Mouse (Mus musculus): ENCODE results near the gene Rasgef1c. TPM values are rescaled to one million over a fixed set of nuclear protein-coding genes. Genes with fewer than 3 reads are reported as not detected.

The Rasgef1c gene
- polyA plus RNA-seq, 1 experiment: not detected

GRCm38 (mm10) chr11:49900043-49900442 lies 1.6 kb upstream of the Rasgef1c start:
- no peak for TF ChIP-seq GATA1 (IDR thresholded peaks at IDR 0.05; ENCODE audit: low read length)

DNA sequence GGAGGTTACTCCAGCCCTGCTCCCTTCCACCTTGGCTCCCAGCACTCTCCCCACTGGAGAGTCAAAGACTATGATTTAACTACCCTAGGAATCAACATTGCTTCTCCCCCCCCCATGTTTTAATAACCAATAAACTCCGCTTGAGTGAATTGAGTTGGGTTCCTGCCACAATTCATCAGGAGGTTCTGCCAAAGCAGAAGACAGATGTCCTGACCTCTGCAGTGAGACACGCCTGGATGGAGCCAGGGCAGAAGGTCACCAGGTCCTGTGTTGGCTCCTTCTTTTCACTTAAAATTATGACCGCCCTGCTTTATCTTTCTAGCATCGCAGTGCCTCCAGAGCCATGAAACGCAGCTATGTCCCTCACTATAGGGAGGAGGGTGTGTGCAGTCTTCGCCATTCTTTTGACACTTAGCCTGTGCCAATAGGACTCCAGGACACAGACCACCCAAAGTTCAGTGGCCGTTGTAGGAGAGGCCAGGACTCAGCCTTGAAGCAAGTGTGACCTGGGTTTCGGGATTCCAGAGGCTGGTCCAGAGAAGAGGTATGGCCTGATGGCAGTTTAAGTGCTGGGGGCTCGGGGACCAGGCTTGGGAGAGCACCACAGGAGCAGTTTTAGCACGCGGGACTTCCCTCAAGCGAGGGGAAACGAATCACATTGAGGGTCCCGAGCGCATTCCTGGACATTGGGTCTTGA lies 525 bp upstream of the Rasgef1c start:
- TF ChIP-seq GATA1 (IDR thresholded peaks at IDR 0.05; ENCODE audit: low read length): no peak

DNA sequence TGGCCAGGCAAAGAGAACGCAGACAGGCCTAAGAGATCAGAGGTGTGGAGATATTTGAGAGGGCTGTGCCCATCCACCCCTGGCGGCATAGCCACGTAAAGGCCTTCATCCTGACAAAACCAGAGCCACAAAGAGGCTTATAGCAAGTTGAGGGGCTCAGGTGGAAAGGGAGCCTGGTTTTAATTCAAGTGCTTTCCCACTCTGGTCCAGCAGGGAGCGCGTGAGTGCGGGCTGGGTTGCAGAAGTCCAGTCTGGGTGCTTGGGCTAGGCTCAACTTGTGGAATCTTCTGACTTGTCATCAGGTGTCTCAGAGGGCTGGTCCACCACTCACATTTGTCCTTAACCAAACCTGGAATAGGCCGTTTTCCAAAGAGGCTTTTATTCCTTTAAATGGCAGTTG lies 1.7 kb downstream of the Rasgef1c start:
- TF ChIP-seq GATA1 (IDR thresholded peaks at IDR 0.05; ENCODE audit: low read length): no peak

- TF ChIP-seq GATA1 (IDR thresholded peaks at IDR 0.05; ENCODE audit: low read length): no peak
Measured at GRCm38 (mm10) chr11:49918521-49919180, 17.0 kb downstream of the Rasgef1c start.

GRCm38 (mm10) chr11:49919304-49919703 lies 17.7 kb downstream of the Rasgef1c start:
- no peak for TF ChIP-seq GATA1 (IDR thresholded peaks at IDR 0.05; ENCODE audit: low read length)

DNA sequence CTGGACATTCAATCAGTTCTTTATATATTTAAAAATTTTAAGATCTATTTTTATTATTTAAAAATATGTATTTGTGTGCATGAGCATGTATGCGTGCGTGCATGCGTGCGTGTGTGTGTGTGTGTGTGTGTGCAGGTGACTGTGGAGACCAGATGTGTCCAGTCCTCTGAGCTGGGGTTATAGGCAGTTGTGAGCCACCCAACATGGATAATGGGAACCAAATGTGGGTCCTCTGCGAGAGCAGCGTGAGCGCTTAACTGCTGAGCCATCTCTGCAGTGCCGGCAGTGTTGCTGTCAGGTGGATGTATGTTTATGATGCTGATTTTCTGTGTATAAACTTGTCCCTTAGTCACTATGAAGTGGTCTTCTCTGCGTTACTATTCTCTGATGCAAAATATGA lies 21.9 kb downstream of the Rasgef1c start:
- no peak for TF ChIP-seq GATA1 (IDR thresholded peaks at IDR 0.05; ENCODE audit: low read length)

DNA sequence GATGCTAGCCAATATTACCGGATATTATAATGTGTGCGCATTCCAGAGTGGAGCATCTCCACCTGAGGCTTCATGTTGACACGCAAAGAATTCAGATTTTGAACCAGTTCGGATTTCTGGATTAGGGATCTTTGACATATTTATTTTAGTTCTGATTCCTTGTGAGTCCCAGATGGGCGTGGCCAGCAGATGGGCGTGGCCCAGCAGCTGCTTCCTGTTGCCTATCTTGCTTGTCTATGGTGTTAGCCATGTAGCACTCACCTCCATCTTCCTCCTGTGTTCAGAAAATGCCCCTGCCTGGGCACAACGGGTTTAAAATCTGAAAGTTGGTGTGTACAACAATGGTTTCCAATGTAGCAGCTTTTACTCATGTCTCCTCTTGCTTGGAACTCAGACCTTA lies 24.5 kb downstream of the Rasgef1c start:
- no peak for TF ChIP-seq GATA1 (IDR thresholded peaks at IDR 0.05; ENCODE audit: low read length)

- no peak for TF ChIP-seq GATA1 (IDR thresholded peaks at IDR 0.05; ENCODE audit: low read length)
Measured at GRCm38 (mm10) chr11:49927169-49927568, 25.5 kb downstream of the Rasgef1c start.

GRCm38 (mm10) chr11:49927670-49928069 lies 26.0 kb downstream of the Rasgef1c start:
- no peak for TF ChIP-seq GATA1 (IDR thresholded peaks at IDR 0.05; ENCODE audit: low read length)

GRCm38 (mm10) chr11:49931037-49931625 lies 29.5 kb downstream of the Rasgef1c start:
- TF ChIP-seq GATA1 (IDR thresholded peaks at IDR 0.05; ENCODE audit: low read length): no peak

DNA sequence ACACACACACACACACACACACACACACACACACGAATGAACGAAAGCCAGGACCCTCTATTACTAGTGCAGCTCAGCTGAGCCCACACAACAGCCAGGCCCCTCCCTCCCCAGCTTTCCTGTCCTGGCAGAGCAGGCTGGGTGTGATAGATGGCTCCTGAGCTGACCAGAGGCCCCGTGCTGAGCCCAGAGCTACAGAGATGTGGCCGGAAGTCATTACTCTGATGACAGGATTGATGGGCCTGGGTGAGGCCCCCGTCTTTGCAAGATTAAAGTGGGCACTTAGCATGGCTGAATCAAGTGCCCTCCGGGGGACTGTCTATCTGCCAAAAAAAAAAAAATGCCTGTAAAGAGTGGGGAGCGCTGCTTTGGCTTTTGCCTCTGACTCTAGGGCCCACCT lies 30.2 kb downstream of the Rasgef1c start:
- no peak for TF ChIP-seq GATA1 (IDR thresholded peaks at IDR 0.05; ENCODE audit: low read length)

GRCm38 (mm10) chr11:49933811-49934210 lies 32.2 kb downstream of the Rasgef1c start:
- no peak for TF ChIP-seq GATA1 (IDR thresholded peaks at IDR 0.05; ENCODE audit: low read length)

GRCm38 (mm10) chr11:49934322-49934721 lies 32.7 kb downstream of the Rasgef1c start:
- TF ChIP-seq GATA1 (IDR thresholded peaks at IDR 0.05; ENCODE audit: low read length): no peak

GRCm38 (mm10) chr11:49936458-49936857 lies 34.8 kb downstream of the Rasgef1c start:
- TF ChIP-seq GATA1 (IDR thresholded peaks at IDR 0.05; ENCODE audit: low read length): no peak

DNA sequence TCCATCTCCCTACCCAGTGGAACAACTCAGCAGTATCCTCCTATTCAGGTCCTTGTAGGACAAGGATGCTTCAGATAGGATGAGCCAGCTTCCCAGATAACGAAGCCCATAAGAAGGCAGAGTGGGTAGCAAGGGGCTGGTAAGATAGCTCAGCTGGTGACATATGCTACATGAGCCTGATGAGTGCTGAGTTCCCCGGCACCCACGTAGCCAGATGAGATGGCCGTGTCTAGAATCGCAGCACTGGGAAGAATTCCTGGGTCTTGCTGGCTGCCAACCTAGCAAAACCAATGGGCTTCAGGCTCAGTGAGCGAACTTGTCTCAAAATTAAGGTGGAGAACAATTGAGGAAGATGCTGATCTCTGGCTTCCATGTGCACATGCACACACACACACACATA lies 36.1 kb downstream of the Rasgef1c start:
- no peak for TF ChIP-seq GATA1 (IDR thresholded peaks at IDR 0.05; ENCODE audit: low read length)

GRCm38 (mm10) chr11:49938258-49939164 lies 36.9 kb downstream of the Rasgef1c start:
- TF ChIP-seq GATA1 (IDR thresholded peaks at IDR 0.05; ENCODE audit: low read length): no peak
